Mouse (Mus musculus) forebrain, embryonic 14.5 days (tissue): ENCODE measurements around the gene Tbc1d5. TPM values are rescaled to one million over a fixed set of nuclear protein-coding genes. Genes with fewer than 3 reads are reported as not detected.

ENCODE experiments used
- ATAC-seq: fragments of 200-750 bp; cut with Nextera tagmentation; 2 replicates; pipeline ENCODE4 v1.8.0; 2017; ENCODE audit warnings: mild to moderate bottlenecking, moderate library complexity
- DNase-seq: peaks from one replicate; pipeline ENCODE4 v3.0.0-alpha.2; 2015; ENCODE audit warnings: low spot score
- H3K27ac ChIP-seq: fragments of 300-500 bp; sonication (generic); 2 replicates; pipeline ENCODE4 v1.5.1; 2014; ENCODE audit warnings: low read depth, mild to moderate bottlenecking, control low read depth, low read length, moderate library complexity
- H3K27me3 ChIP-seq: fragments of 300-500 bp; sonication (generic); replicated peaks from 2 replicates; pipeline ENCODE4 v1.6.1; 2014; ENCODE audit warnings: low read length, control low read depth, mixed read lengths; ENCODE audit not compliant: control insufficient read depth, insufficient read depth
- H3K36me3 ChIP-seq: fragments of 300-500 bp; sonication (generic); 2 replicates; pipeline ENCODE4 v1.6.1; 2014; ENCODE audit warnings: low read length, control low read depth; ENCODE audit not compliant: control insufficient read depth, insufficient read depth
- H3K4me1 ChIP-seq: fragments of 300-500 bp; sonication (generic); 2 replicates; pipeline ENCODE4 v1.6.1; 2014; ENCODE audit warnings: antibody characterized with exemption, low read length, control low read depth; ENCODE audit not compliant: control insufficient read depth, insufficient read depth
- H3K4me2 ChIP-seq: fragments of 300-500 bp; sonication (generic); 2 replicates; pipeline ENCODE4 v1.6.1; 2014; ENCODE audit warnings: mild to moderate bottlenecking, control low read depth, low read length
- H3K4me3 ChIP-seq: fragments of 300-500 bp; sonication (generic); 2 replicates; pipeline ENCODE4 v1.5.1; 2014; ENCODE audit warnings: low read depth, low read length, control low read depth
- H3K9ac ChIP-seq: fragments of 300-500 bp; sonication (generic); 2 replicates; pipeline ENCODE4 v1.6.1; 2014; ENCODE audit warnings: mild to moderate bottlenecking, low read length, control low read depth, moderate library complexity
- H3K9me3 ChIP-seq: fragments of 300-500 bp; sonication (generic); replicated peaks from 2 replicates; pipeline ENCODE4 v1.6.1; 2016; ENCODE audit warnings: low read length, control low read depth, mixed read lengths; ENCODE audit not compliant: control insufficient read depth
- WGBS: fragments of 180-500 bp; shearing (Covaris S2); extraction: QIAGEN DNeasy Blood & Tissue Kit; methylation state at CpG from one replicate; pipeline ENCODE4 v1.1.7; 2014; 5-methylcytosine and 5-hydroxymethylcytosine counted together
- polyA plus RNA-seq: library from polyadenylated mRNA; unstranded; fragments of >200 nt; fragmentation: Nextera tagmentation; extraction: Ambion mirVana; gene quantifications from 2 replicates; pipeline ENCODE4 v1.2.1, GENCODE M21; 2014

Gene Tbc1d5
- polyA plus RNA-seq, 1 experiment from 2014 or later, result 4.3 TPM

DNA sequence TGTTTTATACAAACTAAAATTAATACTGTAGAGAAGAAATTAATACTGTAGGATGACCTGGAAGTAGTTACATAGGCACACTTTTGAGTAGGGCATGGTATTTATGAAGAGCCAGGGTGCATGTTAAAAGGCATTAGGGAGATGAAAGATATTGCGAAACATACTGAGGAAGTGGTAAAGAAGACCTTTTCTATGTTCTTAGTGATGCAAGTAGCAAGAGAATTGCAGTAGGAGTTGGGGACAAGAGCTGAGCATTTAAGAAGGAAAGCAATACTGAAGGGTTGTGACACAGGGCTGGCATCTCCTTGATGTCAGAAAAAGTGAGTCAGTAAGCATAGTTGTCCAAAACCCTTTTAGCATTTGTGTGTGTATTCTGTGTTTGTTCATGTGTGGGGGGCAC lies 289.7 kb downstream of the Tbc1d5 start:
- H3K9ac ChIP-seq, result no peak overlapping the region
- DNase-seq, result no peak
- H3K4me3 ChIP-seq, result no peak overlapping the region
- no peak overlapping the region for H3K4me2 ChIP-seq
- 92% methylated on average over 1 of the region's 1 CpGs for WGBS
- no peaks in the 10 kb centered on the region for H3K27me3 ChIP-seq
- no peak for ATAC-seq
- no peak overlapping the region for H3K27ac ChIP-seq
- no peaks in the 10 kb centered on the region for H3K9me3 ChIP-seq
- no peaks in the 10 kb centered on the region for H3K4me1 ChIP-seq
- H3K36me3 ChIP-seq, result no peaks in the 10 kb centered on the region

DNA sequence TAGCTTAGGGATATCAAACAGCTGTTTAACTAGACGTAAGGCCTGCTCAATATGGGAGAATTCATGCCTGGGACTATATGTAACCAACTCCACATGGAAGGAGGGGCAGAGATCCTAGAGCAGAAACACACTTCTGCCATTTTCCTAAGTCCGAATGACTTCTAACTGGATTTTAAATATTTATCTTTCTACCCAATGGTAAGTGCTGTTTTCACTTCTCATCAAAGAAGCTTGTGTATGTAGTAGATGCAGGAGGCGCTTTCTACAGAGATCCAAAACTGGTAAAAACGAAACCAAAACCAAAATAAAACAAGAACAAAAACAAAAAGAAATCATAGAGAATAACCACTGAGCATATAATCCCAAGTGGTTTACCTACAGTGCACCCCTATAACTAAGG lies 299.2 kb downstream of the Tbc1d5 start:
- Histone ChIP-seq H3K36me3 (no peaks in the 10 kb centered on the region), H3K4me1 (no peaks in the 10 kb centered on the region), H3K27me3 (no peaks in the 10 kb centered on the region), H3K4me2 (no peak overlapping the region), H3K4me3 (no peak overlapping the region), H3K27ac (no peak overlapping the region), H3K9ac (no peak overlapping the region), H3K9me3 (no peaks in the 10 kb centered on the region)
- ATAC-seq, result no peak
- no peak for DNase-seq
- WGBS, result 90% methylated on average over 4 of the region's 4 CpGs

DNA sequence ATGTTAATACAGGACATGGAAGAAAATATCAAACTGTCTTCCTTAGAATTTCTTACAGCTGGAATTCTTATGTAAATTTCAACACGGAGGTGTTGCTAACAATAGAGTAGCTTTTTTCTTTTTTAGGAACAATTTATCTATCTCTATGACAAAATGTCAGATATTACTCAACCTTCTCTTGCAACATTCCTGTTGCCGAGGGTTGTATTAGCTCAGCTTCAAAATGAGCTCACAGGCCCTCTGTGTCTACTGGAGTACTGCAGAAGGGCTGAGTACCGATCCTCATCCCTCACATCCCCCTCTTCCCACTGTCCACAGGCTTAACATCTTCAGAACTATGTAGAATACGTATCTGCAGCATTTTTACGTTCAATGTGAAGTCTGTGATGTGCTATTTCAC lies 302.7 kb downstream of the Tbc1d5 start:
- ATAC-seq, result no peak
- WGBS, result 88% methylated on average over 5 of the region's 5 CpGs
- no peak overlapping the region for H3K9ac ChIP-seq

DNA sequence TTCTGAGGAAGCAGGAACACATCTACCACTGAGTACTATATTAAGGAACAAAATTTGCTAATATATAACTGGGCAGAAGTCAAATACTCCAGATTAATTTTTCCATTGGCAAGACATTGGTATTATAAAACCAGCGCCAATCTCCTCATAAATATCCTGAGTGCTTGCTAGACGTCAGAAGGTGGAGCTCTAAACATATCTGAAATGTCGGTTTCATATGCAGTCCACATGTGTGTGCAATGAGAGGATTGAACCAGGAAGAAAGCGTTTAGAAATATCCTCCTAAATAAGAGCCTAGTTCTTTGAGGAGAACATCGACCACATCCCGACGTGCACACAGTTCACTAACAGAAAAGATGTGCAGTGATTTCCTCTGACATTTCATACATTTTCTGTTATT lies 305.1 kb downstream of the Tbc1d5 start:
- peak; percentile 52 for DNase-seq

More for the DNA sequence above, 302.7 kb downstream of the Tbc1d5 start:
- Histone ChIP-seq H3K4me1 (no peaks in the 10 kb centered on the region), H3K27ac (no peak overlapping the region), H3K36me3 (no peaks in the 10 kb centered on the region), H3K27me3 (no peaks in the 10 kb centered on the region), H3K4me2 (no peak overlapping the region), H3K4me3 (no peak overlapping the region), H3K9me3 (no peaks in the 10 kb centered on the region)
- no peak for DNase-seq

DNA sequence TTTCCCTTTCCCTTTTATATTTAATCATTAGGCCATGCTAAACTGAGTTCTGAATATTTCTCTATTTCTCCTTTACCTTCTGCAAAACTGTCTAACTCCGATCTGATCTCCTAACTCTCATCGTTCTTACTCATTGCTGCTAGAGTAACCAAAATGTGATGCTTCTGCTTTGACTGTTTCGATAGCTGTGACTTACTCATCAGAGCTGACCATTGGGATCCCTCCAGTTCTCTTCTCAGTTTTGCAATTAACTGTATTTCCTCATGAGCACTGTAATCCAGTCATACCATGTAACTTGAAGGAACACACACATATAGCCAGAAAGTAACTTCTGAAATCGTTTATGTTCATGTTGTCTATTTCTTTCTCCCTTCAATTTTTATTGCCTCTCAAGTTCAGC lies 306.6 kb downstream of the Tbc1d5 start:
- Histone ChIP-seq H3K27ac (no peak overlapping the region), H3K4me1 (no peaks in the 10 kb centered on the region), H3K4me3 (no peak overlapping the region), H3K4me2 (no peak overlapping the region), H3K9me3 (no peaks in the 10 kb centered on the region), H3K9ac (no peak overlapping the region), H3K36me3 (no peaks in the 10 kb centered on the region), H3K27me3 (no peaks in the 10 kb centered on the region)
- WGBS, result 90% methylated on average over 4 of the region's 4 CpGs
- DNase-seq (no peak), ATAC-seq (no peak)

More for the DNA sequence above, 305.1 kb downstream of the Tbc1d5 start:
- WGBS, result 78% methylated on average over 7 of the region's 7 CpGs
- H3K4me1 ChIP-seq, result no peaks in the 10 kb centered on the region
- H3K9me3 ChIP-seq, result no peaks in the 10 kb centered on the region
- no peaks in the 10 kb centered on the region for H3K36me3 ChIP-seq
- no peak overlapping the region for H3K4me2 ChIP-seq
- no peak overlapping the region for H3K9ac ChIP-seq
- no peak overlapping the region for H3K27ac ChIP-seq
- no peak overlapping the region for H3K4me3 ChIP-seq
- ATAC-seq, result no peak
- H3K27me3 ChIP-seq, result no peaks in the 10 kb centered on the region

DNA sequence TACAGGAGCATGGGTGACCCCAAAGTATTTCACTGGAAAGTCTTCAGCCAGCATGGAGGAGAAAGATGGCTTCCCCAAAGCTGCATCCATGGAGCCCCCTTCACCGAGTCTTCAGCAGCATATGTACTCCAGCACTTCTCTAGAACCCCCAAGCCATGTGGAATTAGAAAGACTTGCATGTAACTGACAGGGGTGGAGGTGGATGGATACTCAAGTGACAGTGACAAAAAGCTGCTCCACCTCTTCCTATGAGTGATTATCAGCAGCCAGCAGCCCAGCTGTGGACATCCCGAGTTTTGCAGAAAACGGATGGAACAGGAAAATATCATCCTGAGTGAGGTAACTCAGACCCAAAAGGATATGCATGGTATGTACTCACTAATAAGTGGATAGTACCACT lies 311.9 kb downstream of the Tbc1d5 start:
- Histone ChIP-seq H3K9ac (no peak overlapping the region), H3K4me1 (no peaks in the 10 kb centered on the region), H3K27me3 (no peaks in the 10 kb centered on the region), H3K27ac (no peak overlapping the region), H3K9me3 (no peaks in the 10 kb centered on the region), H3K4me3 (no peak overlapping the region), H3K4me2 (no peak overlapping the region), H3K36me3 (no peaks in the 10 kb centered on the region)
- no peak for ATAC-seq
- WGBS, result 95% methylated on average over 3 of the region's 3 CpGs
- DNase-seq, result no peak

DNA sequence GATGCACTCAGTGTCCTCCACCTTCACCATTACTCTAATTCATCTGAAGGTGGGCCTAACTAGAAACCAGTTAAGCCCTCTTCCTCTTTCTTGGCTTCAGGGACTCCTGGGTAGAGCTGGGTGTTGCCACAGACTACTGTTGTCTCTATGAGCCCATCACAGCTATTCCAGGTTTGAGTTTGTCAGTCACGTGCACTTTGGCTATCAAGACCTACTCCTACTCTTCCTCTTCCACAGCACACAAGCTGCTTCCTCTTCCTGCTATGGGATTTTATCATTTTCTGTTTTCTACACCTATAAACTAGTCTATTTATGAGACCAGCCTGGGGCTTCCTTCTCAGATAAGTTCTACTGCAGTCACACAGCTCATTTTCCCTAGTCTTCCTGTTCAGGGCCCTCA lies 314.4 kb downstream of the Tbc1d5 start:
- ATAC-seq, result no peak
- Histone ChIP-seq H3K4me2 (no peak overlapping the region), H3K9ac (no peak overlapping the region), H3K27me3 (no peaks in the 10 kb centered on the region), H3K9me3 (no peaks in the 10 kb centered on the region), H3K27ac (no peak overlapping the region), H3K4me1 (no peaks in the 10 kb centered on the region), H3K4me3 (no peak overlapping the region), H3K36me3 (no peaks in the 10 kb centered on the region)
- 91% methylated on average over 1 of the region's 1 CpGs for WGBS
- DNase-seq, result no peak

DNA sequence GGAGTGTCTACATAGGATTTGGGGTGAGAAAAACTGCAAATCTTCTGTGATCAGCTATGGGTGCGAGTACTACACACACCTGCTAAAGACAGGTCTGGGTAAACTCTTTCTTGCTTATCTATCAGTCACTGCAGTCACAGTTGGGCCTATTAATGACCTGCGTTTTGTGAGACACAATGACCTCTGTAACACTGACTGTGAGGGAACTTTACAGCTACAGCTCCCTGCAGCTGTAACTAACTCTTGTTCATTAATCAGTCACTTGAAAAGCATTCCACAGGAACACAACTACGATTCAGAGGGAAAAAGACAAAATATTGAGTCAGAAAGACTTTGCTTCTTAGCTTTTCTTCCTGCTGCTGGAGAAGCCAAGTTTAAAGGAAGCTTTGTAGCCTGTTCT lies 325.9 kb downstream of the Tbc1d5 start:
- ATAC-seq, result no peak

DNA sequence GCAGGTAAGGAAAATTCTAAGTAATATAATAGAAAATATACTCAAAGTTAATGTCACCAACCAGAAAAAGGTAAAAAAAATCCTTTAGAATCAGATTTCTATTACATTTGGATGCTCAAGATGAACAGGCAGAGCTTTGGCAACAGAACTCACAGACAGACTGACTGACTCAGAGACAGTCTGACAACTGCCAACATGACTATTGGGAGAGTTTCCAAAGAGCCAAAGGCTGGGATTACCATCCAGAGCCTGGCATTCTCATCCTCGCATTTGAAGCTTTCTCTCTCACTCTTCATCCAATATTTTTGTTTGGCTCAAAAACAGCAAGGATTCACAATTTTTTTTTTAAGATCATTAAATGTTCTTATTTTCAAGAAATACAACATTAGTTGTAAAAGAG lies 327.8 kb downstream of the Tbc1d5 start:
- ATAC-seq (no peak; the same call in 1 of the 2 replicates), DNase-seq (peak; percentile 46)
- Histone ChIP-seq H3K4me2 (no peak overlapping the region), H3K4me1 (no peaks in the 10 kb centered on the region), H3K9ac (no peak overlapping the region), H3K27ac (no peak overlapping the region), H3K27me3 (no peaks in the 10 kb centered on the region), H3K4me3 (no peak overlapping the region), H3K9me3 (no peaks in the 10 kb centered on the region), H3K36me3 (no peaks in the 10 kb centered on the region)
- WGBS, result 73% methylated on average over 1 of the region's 1 CpGs

More for the DNA sequence above, 325.9 kb downstream of the Tbc1d5 start:
- Histone ChIP-seq H3K4me3 (no peak overlapping the region), H3K9ac (no peak overlapping the region), H3K27ac (no peak overlapping the region), H3K4me1 (no peaks in the 10 kb centered on the region), H3K27me3 (no peaks in the 10 kb centered on the region), H3K4me2 (no peak overlapping the region), H3K36me3 (no peaks in the 10 kb centered on the region), H3K9me3 (no peaks in the 10 kb centered on the region)
- no peak for DNase-seq
- WGBS, result 11% methylated on average over 3 of the region's 3 CpGs
